Mouse (Mus musculus) heart, embryonic 14.5 days (tissue): ENCODE data around the gene D930048N14Rik. TPM values are rescaled to one million over a fixed set of nuclear protein-coding genes. Genes with fewer than 3 reads are reported as not detected.
"Not testable (repeated sequence)": the region's sequence is repeated elsewhere in the genome, so short reads cannot be mapped to it uniquely, and the experiment has no call there.

ENCODE experiments used
- ATAC-seq: fragments of 200-750 bp; cut with Nextera tagmentation; 2 replicates; pipeline ENCODE4 v1.8.0; 2017; ENCODE audit warnings: low read depth, moderate TSS enrichment; ENCODE audit not compliant: insufficient number of reproducible peaks, insufficient read depth, low FRiP score
- H3K27ac ChIP-seq, 2 experiments: fragments of 200-500 bp in 1 of 2; fragments of 300-500 bp in 1 of 2; sonication (generic) in 1 of 2; replicated peaks in 1 of 2; 2 replicates each; pipeline ENCODE4 v1.5.1; 2012 to 2014; ENCODE audit warnings: low read depth in 2 of 2, low read length in 2 of 2, control low read depth in 1 of 2, mild to moderate bottlenecking in 1 of 2, mixed read lengths in 1 of 2; ENCODE audit not compliant: control insufficient read depth in 1 of 2, insufficient read depth in 1 of 2
- H3K27me3 ChIP-seq: fragments of 300-500 bp; sonication (generic); 2 replicates; pipeline ENCODE4 v1.6.1; 2014; ENCODE audit warnings: mild to moderate bottlenecking, low read length, control low read depth; ENCODE audit not compliant: control insufficient read depth, insufficient read depth
- H3K36me3 ChIP-seq: fragments of 300-500 bp; sonication (generic); 2 replicates; pipeline ENCODE4 v1.6.1; 2014; ENCODE audit warnings: mild to moderate bottlenecking, control low read depth, low read length, mixed read lengths; ENCODE audit not compliant: control insufficient read depth, insufficient read depth
- H3K4me1 ChIP-seq, 2 experiments: fragments of 200-500 bp in 1 of 2; fragments of 300-500 bp in 1 of 2; sonication (generic) in 1 of 2; 2 replicates each; pipeline ENCODE4 v1.6.1; 2012 to 2014; ENCODE audit warnings: low read length in 2 of 2, control low read depth in 1 of 2, mixed read lengths in 1 of 2; ENCODE audit not compliant: control insufficient read depth in 2 of 2, insufficient read depth in 2 of 2
- H3K4me2 ChIP-seq: fragments of 300-500 bp; sonication (generic); 2 replicates; pipeline ENCODE4 v1.6.1; 2014; ENCODE audit warnings: mild to moderate bottlenecking, low read length
- H3K4me3 ChIP-seq, 2 experiments: fragments of 200-500 bp in 1 of 2; fragments of 300-500 bp in 1 of 2; sonication (generic) in 1 of 2; 2 replicates each; pipeline ENCODE4 v1.5.1; 2012 to 2014; ENCODE audit warnings: low read length in 2 of 2, mild to moderate bottlenecking in 2 of 2, control low read depth in 1 of 2, low read depth in 1 of 2, moderate library complexity in 1 of 2; ENCODE audit not compliant: control insufficient read depth in 1 of 2, insufficient read depth in 1 of 2
- H3K9ac ChIP-seq: fragments of 300-500 bp; sonication (generic); 2 replicates; pipeline ENCODE4 v1.6.1; 2014; ENCODE audit warnings: mild to moderate bottlenecking, low read length
- H3K9me3 ChIP-seq: fragments of 300-500 bp; sonication (generic); 2 replicates; pipeline ENCODE4 v1.6.1; 2016; ENCODE audit warnings: low read length, control low read depth; ENCODE audit not compliant: control insufficient read depth
- WGBS: fragments of 180-500 bp; shearing (Covaris S2); extraction: QIAGEN DNeasy Blood & Tissue Kit; methylation state at CpG from one replicate; pipeline ENCODE4 v1.1.7; 2014; 5-methylcytosine and 5-hydroxymethylcytosine counted together
- polyA plus RNA-seq: library from polyadenylated mRNA; unstranded; fragments of >200 nt; fragmentation: Nextera tagmentation; extraction: Ambion mirVana; gene quantifications from 2 replicates; pipeline ENCODE4 v1.2.1, GENCODE M21; 2014

Gene D930048N14Rik
- polyA plus RNA-seq, 1 experiment from 2014 or later, result 1.2 TPM

DNA sequence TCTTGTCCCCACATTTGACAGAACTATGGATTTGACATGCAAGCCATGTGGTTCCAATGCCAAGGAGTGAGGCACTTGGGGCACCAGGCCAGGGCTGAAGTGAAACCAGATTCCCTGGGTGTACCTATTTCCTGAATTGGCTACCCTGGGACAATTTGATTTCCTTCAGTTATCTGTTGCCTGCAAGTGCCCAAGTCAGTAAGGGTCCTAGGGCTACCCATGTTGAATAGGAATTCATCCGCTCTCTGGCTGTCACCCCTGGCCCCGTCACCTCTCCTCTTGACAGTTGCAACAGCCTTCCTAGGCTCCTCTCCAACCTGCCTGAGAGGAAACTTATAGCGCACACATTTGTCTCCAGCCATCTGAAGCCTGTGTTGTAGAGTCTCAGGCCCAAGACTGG, 4.1 kb downstream of the D930048N14Rik start:
- ATAC-seq, result no peak
- Histone ChIP-seq H3K4me3 (no peak overlapping the region), H3K4me1 (peaks cover 12 to 15% of the 10 kb centered on the region in 2 experiments; a peak in 3 of 4 replicates)

DNA sequence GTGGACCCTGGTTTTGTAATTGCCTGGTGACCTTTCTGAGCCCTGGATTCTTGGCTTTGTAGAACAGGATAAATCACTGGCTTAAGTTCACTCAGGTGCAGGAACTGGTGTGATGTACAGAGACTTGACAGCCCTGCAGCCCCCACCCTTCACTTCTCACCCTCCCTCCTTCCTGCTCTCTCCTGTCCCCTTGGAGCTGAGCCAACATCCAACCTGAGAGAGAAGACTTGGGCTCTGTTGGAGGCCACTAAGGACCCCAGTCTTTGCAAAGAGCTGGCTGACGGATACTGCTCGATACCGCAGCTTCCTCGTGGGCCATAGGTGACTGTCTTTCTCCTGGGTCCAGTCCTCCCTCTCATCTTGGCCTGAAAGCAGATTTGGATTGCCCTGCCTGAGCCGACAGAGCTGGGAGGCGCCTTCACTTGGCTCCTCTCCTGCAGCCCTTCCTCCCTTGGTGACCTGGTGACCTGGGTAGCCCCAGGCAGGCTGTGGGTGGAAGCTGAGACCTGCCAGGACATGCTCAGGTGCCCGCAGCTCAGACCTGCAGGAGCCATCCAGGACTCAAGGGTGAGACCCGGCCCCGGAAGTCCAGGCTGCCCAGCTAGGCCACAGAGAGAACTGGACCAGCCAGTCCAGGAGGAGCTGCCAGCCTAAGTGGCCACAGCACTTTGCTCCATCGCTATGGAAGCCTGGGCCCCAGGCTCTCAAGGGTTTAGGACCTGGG, 6.2 kb downstream of the D930048N14Rik start:
- 81% methylated on average over 10 of the region's 10 CpGs for WGBS
- Histone ChIP-seq H3K27ac (no peak overlapping the region), H3K27me3 (no peaks in the 10 kb centered on the region), H3K9me3 (no peaks in the 10 kb centered on the region), H3K9ac (no peak overlapping the region; the same call in 1 of the 2 replicates), H3K4me3 (no peak overlapping the region), H3K4me2 (no peak overlapping the region), H3K4me1 (peaks cover 5 to 10% of the 10 kb centered on the region in 2 experiments; a peak in 3 of 4 replicates), H3K36me3 (no peaks in the 10 kb centered on the region)
- ATAC-seq, result no peak

More for the DNA sequence above, 4.1 kb downstream of the D930048N14Rik start:
- no peaks in the 10 kb centered on the region for H3K9me3 ChIP-seq
- no peaks in the 10 kb centered on the region for H3K36me3 ChIP-seq
- 92% methylated on average over 3 of the region's 3 CpGs for WGBS
- H3K4me2 ChIP-seq, result no peak overlapping the region
- no peak overlapping the region for H3K27ac ChIP-seq
- no peaks in the 10 kb centered on the region for H3K27me3 ChIP-seq
- no peak overlapping the region for H3K9ac ChIP-seq

DNA sequence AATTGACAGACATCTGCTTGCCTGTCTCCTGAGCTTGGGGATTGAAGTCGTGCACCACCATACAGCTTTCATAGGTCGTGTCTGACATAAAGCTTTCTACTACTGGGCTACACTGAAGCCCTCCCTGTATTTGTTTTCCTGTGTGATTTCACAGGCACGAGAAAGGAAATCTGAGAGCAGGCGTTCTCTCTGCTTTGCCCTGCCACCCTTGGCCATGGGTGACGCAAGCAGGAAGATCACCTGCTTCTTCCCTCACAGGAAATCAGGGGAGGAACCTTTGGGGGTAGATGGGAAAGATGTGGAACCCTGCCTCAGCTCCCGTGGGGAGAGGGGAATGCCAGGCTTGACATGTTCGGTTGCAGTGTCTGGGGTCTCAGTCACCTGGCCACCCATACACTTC, 7.5 kb downstream of the D930048N14Rik start:
- Histone ChIP-seq H3K9ac (no peak overlapping the region), H3K27ac (no peak overlapping the region), H3K4me1 (peaks cover 5 to 10% of the 10 kb centered on the region in 2 experiments; a peak in 3 of 4 replicates), H3K27me3 (no peaks in the 10 kb centered on the region), H3K4me3 (no peak overlapping the region), H3K4me2 (no peak overlapping the region), H3K9me3 (no peaks in the 10 kb centered on the region), H3K36me3 (no peaks in the 10 kb centered on the region)
- no peak for ATAC-seq
- WGBS, result 54% methylated on average over 6 of the region's 7 CpGs

DNA sequence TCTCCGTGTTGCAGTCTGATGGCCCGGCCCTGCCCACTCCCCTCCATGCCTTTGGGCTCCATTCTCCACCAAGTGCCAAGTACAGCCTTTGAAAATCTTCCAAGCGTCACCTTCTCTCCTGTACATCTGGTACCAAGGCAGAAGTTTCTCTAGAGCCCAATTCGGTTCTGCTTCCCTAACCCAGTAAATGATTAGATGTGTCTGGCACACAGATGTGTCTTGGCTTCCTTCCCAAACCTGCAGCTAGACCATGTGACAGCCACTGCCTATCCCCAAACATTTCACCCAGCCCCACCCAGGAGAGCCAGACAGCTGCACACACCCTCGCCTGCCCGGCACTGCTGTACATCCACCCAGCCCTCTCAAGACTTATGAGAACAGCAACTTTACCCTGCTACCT, 8.0 kb downstream of the D930048N14Rik start:
- H3K4me2 ChIP-seq, result no peak overlapping the region
- no peak overlapping the region for H3K9ac ChIP-seq
- no peak for ATAC-seq
- H3K9me3 ChIP-seq, result no peaks in the 10 kb centered on the region
- H3K36me3 ChIP-seq, result no peaks in the 10 kb centered on the region
- peaks cover 5 to 10% of the 10 kb centered on the region in 2 experiments; a peak in 3 of 4 replicates for H3K4me1 ChIP-seq
- no peaks in the 10 kb centered on the region for H3K27me3 ChIP-seq
- no peak overlapping the region for H3K4me3 ChIP-seq
- WGBS, result 58% methylated on average over 6 of the region's 6 CpGs
- H3K27ac ChIP-seq, result no peak overlapping the region

DNA sequence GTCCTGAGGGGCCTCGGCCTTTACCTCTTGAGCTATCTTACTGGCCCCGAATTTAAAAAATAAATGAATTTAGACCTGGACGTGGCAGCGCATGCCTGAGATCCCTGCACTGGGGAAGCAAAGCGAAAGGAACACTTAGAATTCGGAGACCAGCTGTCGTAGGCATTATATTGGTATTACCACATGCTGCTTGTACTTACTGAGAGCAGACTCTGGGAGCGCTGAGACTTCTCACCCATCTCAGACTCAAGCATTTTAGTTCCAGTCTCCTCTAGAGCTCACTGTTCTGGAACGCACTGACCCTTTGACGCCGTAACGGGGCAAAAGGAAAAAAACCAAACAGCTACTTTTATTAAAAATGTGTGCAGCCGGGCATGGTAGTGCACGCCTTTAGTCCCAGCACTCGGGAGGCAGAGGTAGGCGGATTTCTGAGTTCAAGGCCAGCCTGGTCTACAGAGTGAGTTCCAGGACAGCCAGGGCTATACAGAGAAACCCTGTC, 11.2 kb downstream of the D930048N14Rik start:
- no peak overlapping the region for H3K9ac ChIP-seq
- H3K27ac ChIP-seq, result no peak overlapping the region
- peaks cover 3 to 10% of the 10 kb centered on the region in 2 experiments; a peak in 3 of 4 replicates for H3K4me1 ChIP-seq
- H3K9me3 ChIP-seq, result no peaks in the 10 kb centered on the region
- H3K4me3 ChIP-seq, result no peak overlapping the region
- no peak for ATAC-seq
- WGBS, result 83% methylated on average over 16 of the region's 16 CpGs
- H3K36me3 ChIP-seq, result no peaks in the 10 kb centered on the region
- H3K27me3 ChIP-seq, result no peaks in the 10 kb centered on the region
- H3K4me2 ChIP-seq, result no peak overlapping the region

DNA sequence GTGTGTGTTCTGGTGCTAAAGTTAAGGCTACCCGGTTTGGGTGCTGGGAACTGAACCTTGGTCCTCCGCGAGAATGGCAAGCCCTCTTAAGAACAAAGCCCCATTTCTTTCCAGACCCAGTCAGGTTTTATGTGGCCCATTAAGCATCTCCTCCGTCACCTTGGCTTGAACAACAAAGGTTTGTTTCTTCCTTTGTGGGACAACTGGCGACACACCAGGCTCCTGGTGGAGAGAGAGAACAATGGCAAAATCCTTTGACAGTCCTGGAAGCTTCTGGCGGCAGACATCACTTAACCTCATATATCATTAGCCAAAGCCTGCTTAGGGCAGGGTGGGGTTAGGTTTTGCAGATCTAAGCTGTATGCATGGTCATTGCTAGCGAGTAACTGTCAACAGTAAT, 11.9 kb downstream of the D930048N14Rik start:
- no peak overlapping the region for H3K4me2 ChIP-seq
- ATAC-seq, result no peak
- 84% methylated on average over 7 of the region's 7 CpGs for WGBS
- no peaks in the 10 kb centered on the region for H3K9me3 ChIP-seq
- no peaks in the 10 kb centered on the region for H3K27me3 ChIP-seq
- no peak overlapping the region for H3K9ac ChIP-seq
- no peaks in the 10 kb centered on the region for H3K36me3 ChIP-seq
- peaks cover 3 to 10% of the 10 kb centered on the region in 2 experiments; a peak in 3 of 4 replicates for H3K4me1 ChIP-seq
- no peak overlapping the region for H3K27ac ChIP-seq
- H3K4me3 ChIP-seq, result no peak overlapping the region

DNA sequence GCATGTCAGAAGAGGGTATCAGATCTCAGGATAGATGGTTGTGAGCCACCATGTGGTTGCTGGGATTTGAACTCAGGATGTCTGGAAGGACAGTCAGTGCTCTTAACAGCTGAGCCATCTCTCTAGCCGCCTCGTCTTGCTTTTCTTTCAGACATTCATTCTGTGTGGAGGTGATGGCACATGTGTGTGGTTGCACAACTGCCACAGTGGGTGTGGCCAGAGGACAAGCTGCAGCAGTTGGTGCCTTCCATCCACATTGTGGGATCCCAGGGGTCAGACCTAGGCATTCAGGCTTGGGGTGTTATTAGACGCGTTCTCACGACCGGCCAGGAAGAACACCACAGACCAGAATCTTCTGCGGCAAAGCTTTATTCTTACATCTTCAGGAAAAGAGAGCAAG, 14.0 kb downstream of the D930048N14Rik start:
- H3K4me3 ChIP-seq, ATAC-seq, H3K9ac ChIP-seq, H3K4me2 ChIP-seq, H3K36me3 ChIP-seq, H3K27me3 ChIP-seq, H3K9me3 ChIP-seq, H3K27ac ChIP-seq, H3K4me1 ChIP-seq: not testable (repeated sequence)
- 90% methylated on average over 7 of the region's 7 CpGs for WGBS
